Mouse (Mus musculus) MEL (cell line): ENCODE data around the gene Wasf2. TPM values are rescaled to one million over a fixed set of nuclear protein-coding genes. Genes with fewer than 3 reads are reported as not detected.

ENCODE experiments used
- DNase-seq: peaks from one replicate; pipeline ENCODE4 v3.0.0; 2011; ENCODE audit warnings: low read depth, low spot score
- H3K27ac ChIP-seq: 2 replicates; pipeline ENCODE4 v1.5.1; 2012; ENCODE audit warnings: low read depth, mild to moderate bottlenecking, control low read depth, low read length, moderate library complexity; ENCODE audit not compliant: control insufficient read depth
- H3K27me3 ChIP-seq, 2 experiments: fragments of 150-350 bp in 1 of 2; sonication (generic) in 1 of 2; 2 replicates each; pipeline ENCODE4 v1.6.1; 2012; ENCODE audit warnings: low read length in 2 of 2, mild to moderate bottlenecking in 2 of 2, improper control_type of control experiment in 1 of 2, moderate library complexity in 1 of 2; ENCODE audit not compliant: insufficient read depth in 2 of 2, control insufficient read depth in 1 of 2
- H3K36me3 ChIP-seq, 2 experiments: 2 replicates each; pipeline ENCODE4 v1.6.1; 2012 to 2014; ENCODE audit warnings: low read length in 2 of 2, improper control_type of control experiment in 1 of 2, inconsistent platforms in 1 of 2, mild to moderate bottlenecking in 1 of 2; ENCODE audit not compliant: insufficient read depth in 2 of 2, control insufficient read depth in 1 of 2
- H3K4me1 ChIP-seq, 2 experiments: fragments of 150-350 bp in 1 of 2; sonication (generic) in 1 of 2; 2 replicates each; pipeline ENCODE4 v1.6.1; 2012; ENCODE audit warnings: low read length in 2 of 2, improper control_type of control experiment in 1 of 2, mild to moderate bottlenecking in 1 of 2; ENCODE audit not compliant: insufficient read depth in 2 of 2, control insufficient read depth in 1 of 2
- H3K4me3 ChIP-seq, 2 experiments: fragments of 150-350 bp in 1 of 2; sonication (generic) in 1 of 2; 2 replicates each; pipeline ENCODE4 v1.5.1; 2012; ENCODE audit warnings: low read depth in 2 of 2, low read length in 2 of 2, mild to moderate bottlenecking in 2 of 2, moderate library complexity in 2 of 2, control low read depth in 1 of 2, improper control_type of control experiment in 1 of 2; ENCODE audit not compliant: control insufficient read depth in 1 of 2, insufficient read depth in 1 of 2
- H3K79me2 ChIP-seq: 2 replicates; pipeline ENCODE4 v1.6.1; 2012; ENCODE audit warnings: mild to moderate bottlenecking, low read length, moderate library complexity; ENCODE audit not compliant: control insufficient read depth, poor library complexity, insufficient read depth
- H3K9ac ChIP-seq: 2 replicates; pipeline ENCODE4 v1.6.1; 2012; ENCODE audit warnings: low read depth, mild to moderate bottlenecking, control low read depth, low read length, moderate library complexity; ENCODE audit not compliant: control insufficient read depth, poor library complexity, severe bottlenecking
- H3K9me3 ChIP-seq: fragments of 150-350 bp; sonication (generic); replicated peaks from 2 replicates; pipeline ENCODE4 v1.6.1; 2012; ENCODE audit warnings: mild to moderate bottlenecking, low read length, improper control_type of control experiment, moderate library complexity; ENCODE audit not compliant: insufficient read depth
- CHD2 ChIP-seq: IDR thresholded peaks from 2 replicates; pipeline ENCODE4 v1.6.1; 2011; ENCODE audit warnings: low read length, improper control_type of control experiment
- CTCF ChIP-seq, 3 experiments: IDR thresholded peaks in 2 of 3; conservative IDR thresholded peaks in 1 of 3; 2 replicates each; pipeline ENCODE4 v1.5.1; 2011 to 2012; ENCODE audit warnings: low read length in 3 of 3, low read depth in 2 of 3, mild to moderate bottlenecking in 2 of 3, improper control_type of control experiment in 1 of 3, inconsistent platforms in 1 of 3, mixed read lengths in 1 of 3, moderate library complexity in 1 of 3; ENCODE audit not compliant: control insufficient read depth in 1 of 3, insufficient read depth in 1 of 3, poor library complexity in 1 of 3, severe bottlenecking in 1 of 3
- GABPA ChIP-seq: IDR thresholded peaks from 2 replicates; pipeline ENCODE4 v1.6.1; 2012; ENCODE audit warnings: low read depth, mild to moderate bottlenecking, inconsistent platforms, low read length, improper control_type of control experiment, moderate library complexity
- JUND ChIP-seq: IDR thresholded peaks from 2 replicates; pipeline ENCODE4 v1.6.1; 2011; ENCODE audit warnings: low read depth, mild to moderate bottlenecking, improper control_type of control experiment, low read length
- KAT2A ChIP-seq: conservative IDR thresholded peaks from 2 replicates; pipeline ENCODE4 v1.6.1; 2012; ENCODE audit warnings: low read depth, low read length, improper control_type of control experiment, inconsistent platforms
- MAZ ChIP-seq: IDR thresholded peaks from 2 replicates; pipeline ENCODE4 v1.6.1; 2012; ENCODE audit warnings: low read depth, mild to moderate bottlenecking, inconsistent platforms, low read length, improper control_type of control experiment
- MYC ChIP-seq: IDR thresholded peaks from 2 replicates; pipeline ENCODE4 v1.6.1; 2011; ENCODE audit warnings: low read depth, mild to moderate bottlenecking, low read length, improper control_type of control experiment, moderate library complexity
- NELFE ChIP-seq: IDR thresholded peaks from 2 replicates; pipeline ENCODE4 v1.6.1; 2011; ENCODE audit warnings: low read depth, low read length, improper control_type of control experiment
- NRF1 ChIP-seq: IDR thresholded peaks from 2 replicates; pipeline ENCODE4 v1.6.1; 2014; ENCODE audit warnings: low read depth, mild to moderate bottlenecking, inconsistent platforms, low read length, improper control_type of control experiment, moderate library complexity; ENCODE audit not compliant: poor library complexity, insufficient read depth, severe bottlenecking
- POLR2A ChIP-seq, 2 experiments: IDR thresholded peaks; 2 replicates each; pipeline ENCODE4 v1.6.1; 2011 to 2012; ENCODE audit warnings: low read length in 2 of 2, mild to moderate bottlenecking in 2 of 2, control low read depth in 1 of 2, improper control_type of control experiment in 1 of 2, low read depth in 1 of 2, moderate library complexity in 1 of 2; ENCODE audit not compliant: control insufficient read depth in 1 of 2, insufficient read depth in 1 of 2, poor library complexity in 1 of 2
- POLR2AphosphoS2 ChIP-seq: IDR thresholded peaks from 2 replicates; pipeline ENCODE4 v1.6.1; 2011; ENCODE audit warnings: low read length, improper control_type of control experiment
- POLR2AphosphoS5 ChIP-seq: IDR thresholded peaks from 2 replicates; pipeline ENCODE4 v1.6.1; 2012; ENCODE audit warnings: low read depth, borderline replicate concordance, mild to moderate bottlenecking, inconsistent platforms, low read length, moderate library complexity, mixed read lengths
- RAD21 ChIP-seq: IDR thresholded peaks from 2 replicates; pipeline ENCODE4 v1.6.1; 2011; ENCODE audit warnings: mild to moderate bottlenecking, low read depth, low read length, improper control_type of control experiment
- SMC3 ChIP-seq: IDR thresholded peaks from 2 replicates; pipeline ENCODE4 v1.6.1; 2011; ENCODE audit warnings: low read depth, low read length, improper control_type of control experiment
- USF2 ChIP-seq, 2 experiments: IDR thresholded peaks; 2 replicates each; pipeline ENCODE4 v1.6.1; 2011 to 2012; ENCODE audit warnings: improper control_type of control experiment in 2 of 2, low read length in 2 of 2, borderline replicate concordance in 1 of 2, inconsistent platforms in 1 of 2, low read depth in 1 of 2, mild to moderate bottlenecking in 1 of 2; ENCODE audit not compliant: insufficient read depth in 1 of 2
- ZC3H11A ChIP-seq: IDR thresholded peaks from 2 replicates; pipeline ENCODE4 v1.6.1; 2012; ENCODE audit warnings: low read depth, mild to moderate bottlenecking, inconsistent platforms, low read length, improper control_type of control experiment
- ZMIZ1 ChIP-seq: IDR thresholded peaks from 2 replicates; pipeline ENCODE4 v1.6.1; 2012; ENCODE audit warnings: low read depth, mild to moderate bottlenecking, inconsistent platforms, low read length, improper control_type of control experiment, moderate library complexity
- polyA plus RNA-seq, 2 experiments: library from polyadenylated mRNA; stranded (reverse) in 1 of 2; unstranded in 1 of 2; fragments of >175 nt in 1 of 2; fragments of >200 nt in 1 of 2; gene quantifications; 2 replicates each; pipeline versions ENCODE4 v1.2.1 to v1.2.4; 2012; ENCODE audit warnings: low replicate concordance in 2 of 2, low read depth in 1 of 2; ENCODE audit not compliant: insufficient read length in 2 of 2, insufficient read depth in 1 of 2, missing spikeins in 1 of 2
- total RNA-seq: library from RNA; depleted of rRNA; stranded (reverse); fragments of 300-350 nt; gene quantifications from 2 replicates; pipeline ENCODE4 v1.2.3, GENCODE M21; 2012

Wasf2 gene
- total and polyA plus RNA-seq, 3 experiments, result 16.4 to 53.7 TPM; not detected in 1

- H3K79me2 ChIP-seq, result no peaks in the 10 kb centered on the region
- TF ChIP-seq KAT2A (no peak), GABPA (no peak), JUND (no peak), MAZ (no peak), POLR2AphosphoS2 (no peak), CTCF (IDR thresholded peaks at IDR 0.05 in 2 of 3, conservative IDR thresholded peaks at IDR 0.05 in 1 of 3; ENCODE audit: control insufficient read depth in 1 of 3, insufficient read depth in 1 of 3, low read depth in 2 of 3, low read length in 3 of 3, poor library complexity in 1 of 3, severe bottlenecking in 1 of 3) (no peak), ZC3H11A (no peak), NRF1 (no peak), POLR2AphosphoS5 (no peak), NELFE (no peak), MYC (no peak), RAD21 (no peak), POLR2A (IDR thresholded peaks at IDR 0.05; ENCODE audit: control insufficient read depth in 1 of 2, insufficient read depth in 1 of 2, low read depth in 1 of 2, low read length in 2 of 2, poor library complexity in 1 of 2) (no peak)
- TF ChIP-seq, all 39 proteins: peak for 0
- Histone ChIP-seq H3K27me3 (no peaks in the 10 kb centered on the region), H3K9me3 (no peaks in the 10 kb centered on the region), H3K4me1 (no peaks in the 10 kb centered on the region), H3K9ac (no peak overlapping the region), H3K27ac (no peak overlapping the region), H3K36me3 (peaks cover 0 to 6% of the 10 kb centered on the region in 2 experiments; a peak in 2 of 4 replicates), H3K4me3 (no peak overlapping the region)
- DNase-seq, result no peak
These were observed 55.6 kb downstream of the Wasf2 start for GRCm38 (mm10) chr4:133185893-133186292.

- Histone ChIP-seq H3K9ac (no peak overlapping the region), H3K79me2 (no peaks in the 10 kb centered on the region), H3K9me3 (no peaks in the 10 kb centered on the region), H3K36me3 (peaks cover 0 to 8% of the 10 kb centered on the region in 2 experiments; a peak in 2 of 4 replicates), H3K27me3 (no peaks in the 10 kb centered on the region), H3K4me3 (no peak overlapping the region), H3K4me1 (no peaks in the 10 kb centered on the region), H3K27ac (no peak overlapping the region)
- peak; percentile 37 for DNase-seq
- TF ChIP-seq CTCF (IDR thresholded peaks at IDR 0.05 in 2 of 3, conservative IDR thresholded peaks at IDR 0.05 in 1 of 3; ENCODE audit: control insufficient read depth in 1 of 3, insufficient read depth in 1 of 3, low read depth in 2 of 3, low read length in 3 of 3, poor library complexity in 1 of 3, severe bottlenecking in 1 of 3) (peak in 2 of 3 experiments; percentile 20 to 25; a peak in 2 of 6 replicates), RAD21 (peak; percentile 21), CHD2 (no peak), POLR2AphosphoS2 (no peak), ZMIZ1 (no peak), USF2 (IDR thresholded peaks at IDR 0.05; ENCODE audit: borderline replicate concordance in 1 of 2, insufficient read depth in 1 of 2, low read depth in 1 of 2, low read length in 2 of 2) (no peak), SMC3 (peak; percentile 32; the same call in 1 of the 2 replicates)
These were observed 56.6 kb downstream of the Wasf2 start for GRCm38 (mm10) chr4:133186856-133187255.
